14 mouse cellular contexts compared by ENCODE assay signal in the genomic region with DNA sequence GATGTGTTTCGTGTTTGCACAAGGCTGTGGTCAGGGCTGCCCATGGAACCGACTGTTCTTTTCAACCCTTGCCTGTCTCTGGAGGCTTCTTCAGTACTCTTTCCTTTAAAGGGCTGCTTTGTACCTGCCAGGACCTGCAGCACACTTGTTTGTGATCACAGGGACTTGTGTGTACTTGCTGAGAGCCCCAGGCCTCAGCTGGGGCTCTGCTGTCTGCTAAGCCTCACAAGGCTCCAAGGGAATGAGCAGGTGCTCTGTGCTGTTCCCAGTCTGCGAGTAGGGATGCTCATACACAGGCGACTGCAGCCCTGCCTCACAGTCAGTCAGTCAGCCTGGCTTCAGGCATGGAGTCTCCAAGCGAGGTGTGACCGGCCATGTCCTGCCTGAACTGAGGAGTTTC.
"Had no signal": no experiment of that assay in that cellular context is flagged by ENCODE, and none has a peak within 500 bp of the region (broad histone marks: within the 10 kb centered on the region; RNA-seq: fewer than 3 reads in every experiment).

No protein-coding gene starts in this region.

- H3K9me3 ChIP-seq: midbrain, embryonic 10.5 days; neural tube, embryonic 12.5 days had no signal

- H3K4me3 ChIP-seq: midbrain, embryonic 10.5 days; myocyte; neural tube, embryonic 12.5 days had no signal

- ATAC-seq: intestine, postnatal 0 days had no signal

- H3K4me2 ChIP-seq: neural tube, embryonic 12.5 days had no signal

- DNase-seq: kidney, adult 8-10 months; kidney, postnatal 25 days; liver; lung, adult 18-20 months; lung, postnatal 36 days; midbrain, embryonic 14.5 days; right cerebral cortex, postnatal 14 days; thymus, adult 2 months; thymus, postnatal 25 days had no signal

- H3K27ac ChIP-seq: liver, embryonic 14.5 days; neural tube, embryonic 12.5 days had no signal

- H3K27me3 ChIP-seq: neural tube, embryonic 12.5 days had no signal

- H3K36me3 ChIP-seq: midbrain, embryonic 10.5 days; neural tube, embryonic 12.5 days had no signal

- H3K9ac ChIP-seq: liver, embryonic 14.5 days; neural tube, embryonic 12.5 days had no signal
